Mouse (Mus musculus): ENCODE measurements at regions not wholly inside any gene's neighbourhood (a gene's known extent, or its start where the extent isn't known, plus 50 kb on each side); places are given as distances from the start of the nearest gene placed in this dataset.
A peak's percentile ranks its signal among the peaks of the same experiment; 100 is the strongest.

- DNase-seq (ENCODE audit: low spot score), result no peak
These were observed 2188.6 kb upstream of the Tenm3 start for GRCm38 (mm10) chr8:51032386-51032785.

- no peak for DNase-seq (ENCODE audit: low spot score)
These were observed 2166.8 kb upstream of the Tenm3 start for GRCm38 (mm10) chr8:51010508-51010907.

- peak; percentile 60 for DNase-seq (ENCODE audit: low spot score)
These were observed 2123.6 kb upstream of the Tenm3 start for GRCm38 (mm10) chr8:50967386-50967785.

GRCm38 (mm10) chr8:50917540-50917939 is 2073.8 kb upstream of the Tenm3 start:
- DNase-seq (ENCODE audit: low spot score), result peak; percentile 56

GRCm38 (mm10) chr8:50916733-50917113 is 2073.0 kb upstream of the Tenm3 start:
- no peak for DNase-seq (ENCODE audit: low spot score)

GRCm38 (mm10) chr8:50915876-50916732 is 2072.4 kb upstream of the Tenm3 start:
- DNase-seq (ENCODE audit: low spot score), result peak; percentile 74

GRCm38 (mm10) chr8:50915259-50915875 is 2071.6 kb upstream of the Tenm3 start:
- peak; percentile 73 for DNase-seq (ENCODE audit: low spot score)

GRCm38 (mm10) chr8:50914615-50915014 is 2070.9 kb upstream of the Tenm3 start:
- peak; percentile 21 for DNase-seq (ENCODE audit: low spot score)

DNA sequence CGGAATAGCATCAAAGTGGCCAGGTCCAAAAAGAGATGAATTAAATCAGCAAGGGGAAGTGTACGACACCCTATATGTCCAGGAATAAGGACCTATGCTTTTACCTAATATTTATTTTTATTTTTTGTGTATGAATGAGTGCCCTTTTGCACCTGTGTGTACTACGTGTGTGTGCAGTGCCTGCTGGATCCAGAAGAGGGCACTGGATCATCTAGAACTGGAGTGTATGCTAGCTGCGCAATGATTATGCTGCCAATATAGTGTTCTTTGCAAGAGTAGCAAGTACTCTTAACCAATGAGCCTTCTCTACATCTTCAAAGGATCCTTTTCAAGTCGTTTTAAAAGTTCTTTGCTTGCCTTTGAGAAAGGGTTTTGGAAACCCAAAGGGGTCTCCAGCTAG is 2034.4 kb upstream of the Tenm3 start:
- no peak for DNase-seq (ENCODE audit: low spot score)
